Comparison of ENCODE assay signal across 8 mouse cellular contexts in genomic region chr2:167641337-167641736, GRCm38 (mm10). TPM values are rescaled to one million over a fixed set of nuclear protein-coding genes. Genes with fewer than 3 reads are reported as not detected.
DNase-seq lines count a peak whose midpoint lies in the region; ATAC-seq and TF ChIP-seq lines count a peak whose summit lies in the region.

No protein-coding gene starts in this region.

- WGBS in heart, postnatal 0 days = 43% methylated on average over 8 of the region's 8 CpGs
- 44% methylated on average over 8 of the region's 8 CpGs for WGBS in heart, embryonic 11.5 days (ENCODE audit: insufficient replicate concordance)

- peak; percentile 53 for ATAC-seq in heart, postnatal 0 days (ENCODE audit: insufficient read depth, low read depth)
- ATAC-seq in heart, embryonic 11.5 days (replicated peaks; ENCODE audit: insufficient number of reproducible peaks, low FRiP score, low TSS enrichment) = no peak
- peak; percentile 71 for ATAC-seq in CD4-positive, CD25-positive, alpha-beta regulatory T cell, adult 4 months
- peak; percentile 76 for ATAC-seq in megakaryocyte-erythroid progenitor cell, adult 5-6 weeks (replicated peaks; ENCODE audit: low FRiP score, low TSS enrichment, poor library complexity, severe bottlenecking)

- no peak overlapping the region for H3K27ac ChIP-seq in heart, postnatal 0 days (ENCODE audit: low read depth)
- no peak overlapping the region for H3K27ac ChIP-seq in heart, embryonic 11.5 days (ENCODE audit: low read depth, low read length)
- H3K27ac ChIP-seq in cortical plate, adult 2 months (ENCODE audit: insufficient read depth, low read length) = no peak overlapping the region

- DNase-seq in heart, postnatal 0 days (ENCODE audit: low spot score) = no peak
- DNase-seq in kidney, postnatal 10 days = peak; percentile 79
- no peak for DNase-seq in left cerebral cortex, adult 11 months (ENCODE audit: low spot score)
- DNase-seq in urinary bladder, postnatal 10 days (ENCODE audit: low spot score) = no peak

- no peaks in the 10 kb centered on the region for H3K27me3 ChIP-seq in heart, postnatal 0 days (ENCODE audit: control insufficient read depth, insufficient read depth, low read length)
- no peaks in the 10 kb centered on the region for H3K27me3 ChIP-seq in heart, embryonic 11.5 days (ENCODE audit: control insufficient read depth, insufficient read depth, low read length)

- H3K9me3 ChIP-seq in heart, postnatal 0 days (replicated peaks; ENCODE audit: control insufficient read depth, low read length) = no peaks in the 10 kb centered on the region
- H3K9me3 ChIP-seq in heart, embryonic 11.5 days (replicated peaks; ENCODE audit: control insufficient read depth, low read length) = no peaks in the 10 kb centered on the region

- TF ChIP-seq EP300 in heart, postnatal 0 days (IDR thresholded peaks at IDR 0.05; ENCODE audit: low read depth) = no peak

- peaks cover 25% of the 10 kb centered on the region for H3K36me3 ChIP-seq in heart, postnatal 0 days (replicated peaks; ENCODE audit: control insufficient read depth, insufficient read depth, low read length)
- peaks cover 4% of the 10 kb centered on the region; the same call in 1 of the 2 replicates for H3K36me3 ChIP-seq in heart, embryonic 11.5 days (ENCODE audit: control insufficient read depth, insufficient read depth, low read length)

- H3K4me3 ChIP-seq in heart, postnatal 0 days (ENCODE audit: low read depth, low read length) = no peak overlapping the region
- H3K4me3 ChIP-seq in heart, embryonic 11.5 days (ENCODE audit: low read depth, low read length) = no peak overlapping the region
- H3K4me3 ChIP-seq in cortical plate, adult 2 months (ENCODE audit: insufficient read depth, low read length) = no peak overlapping the region

- TF ChIP-seq CTCF in heart, postnatal 0 days (IDR thresholded peaks at IDR 0.05; ENCODE audit: low read depth) = peak; percentile 74
- peak; percentile 62 for TF ChIP-seq CTCF in cortical plate, adult 2 months (IDR thresholded peaks at IDR 0.05; ENCODE audit: extremely low read depth, insufficient read depth, low read length)

- H3K4me2 ChIP-seq in heart, postnatal 0 days (ENCODE audit: low read depth, low read length) = no peak overlapping the region
- no peak overlapping the region for H3K4me2 ChIP-seq in heart, embryonic 11.5 days

- H3K9ac ChIP-seq in heart, postnatal 0 days (replicated peaks; ENCODE audit: low read depth, low read length) = no peak overlapping the region
- H3K9ac ChIP-seq in heart, embryonic 11.5 days (ENCODE audit: low read depth, low read length) = no peak overlapping the region

- H3K4me1 ChIP-seq in heart, postnatal 0 days (ENCODE audit: control insufficient read depth, insufficient read depth) = no peaks in the 10 kb centered on the region
- H3K4me1 ChIP-seq in heart, embryonic 11.5 days (ENCODE audit: control insufficient read depth, insufficient read depth, low read length) = no peaks in the 10 kb centered on the region
- H3K4me1 ChIP-seq in cortical plate, adult 2 months (ENCODE audit: control insufficient read depth, insufficient read depth, low read length) = no peaks in the 10 kb centered on the region

- no peak for TF ChIP-seq POLR2A in cortical plate, adult 2 months (IDR thresholded peaks at IDR 0.05; ENCODE audit: extremely low read depth, insufficient read depth, low read length)

RNA-seq across cellular contexts. Expression of gene Ube2v1, which starts 9.4 kb away (rescaled TPM):
- 74.5 and 94.6 TPM in 2 replicates for total RNA-seq in heart, postnatal 0 days (2014; rRNA removed; ENCODE audit: low replicate concordance)
- polyA plus RNA-seq in heart, postnatal 0 days (2015; fragmentation: Nextera tagmentation; extraction: Ambion mirVana) = 150 and 152 TPM in 2 replicates
- 195 and 211 TPM in 2 replicates for polyA plus RNA-seq in heart, embryonic 11.5 days (2014; fragmentation: Nextera tagmentation; extraction: Ambion mirVana)
- polyA plus RNA-seq in CD4-positive, CD25-positive, alpha-beta regulatory T cell, adult 4 months (2017; shearing (Covaris generic)) = 100 to 1,000 TPM; 373 to 544 TPM
- polyA plus RNA-seq in cortical plate, adult 2 months (2012; rRNA removed) = 251 and 267 TPM in 2 replicates
- 194 and 207 TPM in 2 replicates for total RNA-seq in megakaryocyte-erythroid progenitor cell, adult 5-6 weeks (2014; fragmentation: Nextera tagmentation)
- 46.6 and 78.6 TPM in 2 replicates for total RNA-seq in megakaryocyte-erythroid progenitor cell, adult 5-6 weeks (2017)

RNA-seq across cellular contexts. Expression of gene Gm20431, which starts 20.0 kb away (rescaled TPM):
- 5.8 and 25.5 TPM in 2 replicates for total RNA-seq in heart, postnatal 0 days (2014; rRNA removed; ENCODE audit: low replicate concordance)
- 2.7 and 5.1 TPM in 2 replicates for polyA plus RNA-seq in heart, postnatal 0 days (2015; fragmentation: Nextera tagmentation; extraction: Ambion mirVana)
- polyA plus RNA-seq in heart, embryonic 11.5 days (2014; fragmentation: Nextera tagmentation; extraction: Ambion mirVana) = 1.9 and 5.2 TPM in 2 replicates
- not detected for polyA plus RNA-seq in CD4-positive, CD25-positive, alpha-beta regulatory T cell, adult 4 months (2017; shearing (Covaris generic))
- polyA plus RNA-seq in cortical plate, adult 2 months (2012; rRNA removed) = 0.93 TPM in 1 of 2 replicates, not detected in the other
- total RNA-seq in megakaryocyte-erythroid progenitor cell, adult 5-6 weeks (2014; fragmentation: Nextera tagmentation) = 16.1 TPM in 1 of 2 replicates, not detected in the other
- not detected in 2 replicates for total RNA-seq in megakaryocyte-erythroid progenitor cell, adult 5-6 weeks (2017)

RNA-seq across cellular contexts. Expression of gene Cebpb, which starts 47.4 kb away (rescaled TPM):
- total RNA-seq in heart, postnatal 0 days (2014; rRNA removed; ENCODE audit: low replicate concordance) = 43.5 and 50.8 TPM in 2 replicates
- polyA plus RNA-seq in heart, postnatal 0 days (2015; fragmentation: Nextera tagmentation; extraction: Ambion mirVana) = 4.9 and 5.8 TPM in 2 replicates
- 8.0 and 8.2 TPM in 2 replicates for polyA plus RNA-seq in heart, embryonic 11.5 days (2014; fragmentation: Nextera tagmentation; extraction: Ambion mirVana)
- 1 to 10 TPM in 1 of 2 experiments, under 1 TPM in 1; 0.70 to 2.7 TPM for polyA plus RNA-seq in CD4-positive, CD25-positive, alpha-beta regulatory T cell, adult 4 months (2017; shearing (Covaris generic))
- 16.7 and 19.4 TPM in 2 replicates for polyA plus RNA-seq in cortical plate, adult 2 months (2012; rRNA removed)
- 0.83 and 1.4 TPM in 2 replicates for total RNA-seq in megakaryocyte-erythroid progenitor cell, adult 5-6 weeks (2014; fragmentation: Nextera tagmentation)
- total RNA-seq in megakaryocyte-erythroid progenitor cell, adult 5-6 weeks (2017) = 2.3 and 3.1 TPM in 2 replicates

RNA-seq across cellular contexts. Expression of gene Tmem189, which starts 48.3 kb away (rescaled TPM):
- 76.8 and 84.3 TPM in 2 replicates for total RNA-seq in heart, postnatal 0 days (2014; rRNA removed; ENCODE audit: low replicate concordance)
- polyA plus RNA-seq in heart, postnatal 0 days (2015; fragmentation: Nextera tagmentation; extraction: Ambion mirVana) = 37.6 and 39.3 TPM in 2 replicates
- polyA plus RNA-seq in heart, embryonic 11.5 days (2014; fragmentation: Nextera tagmentation; extraction: Ambion mirVana) = 38.2 and 38.7 TPM in 2 replicates
- 10 to 100 TPM; 12.2 to 16.0 TPM for polyA plus RNA-seq in CD4-positive, CD25-positive, alpha-beta regulatory T cell, adult 4 months (2017; shearing (Covaris generic))
- polyA plus RNA-seq in cortical plate, adult 2 months (2012; rRNA removed) = 88.8 and 89.0 TPM in 2 replicates
- total RNA-seq in megakaryocyte-erythroid progenitor cell, adult 5-6 weeks (2014; fragmentation: Nextera tagmentation) = 19.5 and 28.4 TPM in 2 replicates
- 10.2 and 16.8 TPM in 2 replicates for total RNA-seq in megakaryocyte-erythroid progenitor cell, adult 5-6 weeks (2017)
